Mouse (Mus musculus) midbrain, embryonic 16.5 days (tissue): ENCODE data around the gene Mogs. TPM values are rescaled to one million over a fixed set of nuclear protein-coding genes. Genes with fewer than 3 reads are reported as not detected.

Experiments
- ATAC-seq: fragments of 200-750 bp; cut with Nextera tagmentation; 2 replicates; pipeline ENCODE4 v1.8.0; 2017; ENCODE audit warnings: moderate TSS enrichment
- H3K27ac ChIP-seq: fragments of 300-500 bp; sonication (generic); 2 replicates; pipeline ENCODE4 v1.5.1; 2014; ENCODE audit warnings: mild to moderate bottlenecking, low read length, mixed read lengths
- H3K27me3 ChIP-seq: fragments of 300-500 bp; sonication (generic); 2 replicates; pipeline ENCODE4 v1.6.1; 2014; ENCODE audit warnings: low read depth, low read length, mixed read lengths; ENCODE audit not compliant: control insufficient read depth, insufficient read depth
- H3K36me3 ChIP-seq: fragments of 300-500 bp; sonication (generic); 2 replicates; pipeline ENCODE4 v1.6.1; 2014; ENCODE audit warnings: mild to moderate bottlenecking, low read length, moderate library complexity, mixed read lengths; ENCODE audit not compliant: control insufficient read depth, insufficient read depth
- H3K4me1 ChIP-seq: fragments of 300-500 bp; sonication (generic); 2 replicates; pipeline ENCODE4 v1.6.1; 2014; ENCODE audit warnings: mild to moderate bottlenecking, low read length, mixed read lengths; ENCODE audit not compliant: control insufficient read depth, insufficient read depth
- H3K4me2 ChIP-seq: fragments of 300-500 bp; sonication (generic); 2 replicates; pipeline ENCODE4 v1.6.1; 2014; ENCODE audit warnings: mild to moderate bottlenecking, low read length, mixed read lengths
- H3K4me3 ChIP-seq: fragments of 300-500 bp; sonication (generic); 2 replicates; pipeline ENCODE4 v1.5.1; 2014; ENCODE audit warnings: low read depth, mild to moderate bottlenecking, low read length, moderate library complexity, mixed read lengths
- H3K9ac ChIP-seq: fragments of 300-500 bp; sonication (generic); 2 replicates; pipeline ENCODE4 v1.6.1; 2014; ENCODE audit warnings: low read depth, low read length, mixed read lengths
- H3K9me3 ChIP-seq: fragments of 300-500 bp; sonication (generic); replicated peaks from 2 replicates; pipeline ENCODE4 v1.6.1; 2014; ENCODE audit warnings: mild to moderate bottlenecking, low read length, mixed read lengths; ENCODE audit not compliant: control insufficient read depth, poor library complexity, severe bottlenecking
- WGBS: fragments of 180-500 bp; shearing (Covaris S2); extraction: QIAGEN DNeasy Blood & Tissue Kit; methylation state at CpG from one replicate; pipeline ENCODE4 v1.1.7; 2014; 5-methylcytosine and 5-hydroxymethylcytosine counted together
- polyA plus RNA-seq: library from polyadenylated mRNA; unstranded; fragments of >200 nt; fragmentation: Nextera tagmentation; extraction: Ambion mirVana; gene quantifications from 2 replicates; pipeline ENCODE4 v1.2.1, GENCODE M21; 2015

The Mogs gene
- polyA plus RNA-seq, 1 experiment from 2014 or later = 21.6 TPM

- H3K9ac ChIP-seq = peak overlapping the region; percentile 66
- peak overlapping the region; percentile 81 for H3K27ac ChIP-seq
- ATAC-seq = peak; percentile 30; the same call in 1 of the 2 replicates
- no peaks in the 10 kb centered on the region for H3K9me3 ChIP-seq
- peak overlapping the region; percentile 37 for H3K4me3 ChIP-seq
- no peaks in the 10 kb centered on the region for H3K36me3 ChIP-seq
- WGBS = 2% methylated on average over 12 of the region's 12 CpGs
- H3K27me3 ChIP-seq = peaks cover 13% of the 10 kb centered on the region
- H3K4me1 ChIP-seq = peaks cover 27% of the 10 kb centered on the region
- H3K4me2 ChIP-seq = peak overlapping the region; percentile 54
Measured at GRCm38 (mm10) chr6:83137576-83137950, 22.3 kb downstream of the Mogs start.

- H3K4me2 ChIP-seq = peak overlapping the region; percentile 54
- WGBS = 3% methylated on average over 11 of the region's 11 CpGs
- H3K4me1 ChIP-seq = peaks cover 27% of the 10 kb centered on the region
- H3K27ac ChIP-seq = peak overlapping the region; percentile 81
- H3K4me3 ChIP-seq = peak overlapping the region; percentile 37
- H3K36me3 ChIP-seq = no peaks in the 10 kb centered on the region
- H3K9me3 ChIP-seq = no peaks in the 10 kb centered on the region
- H3K27me3 ChIP-seq = peaks cover 13% of the 10 kb centered on the region
- peak; percentile 16 for ATAC-seq
- 0 out of 2 replicates have a peak overlapping the region, but pooled peaks have one; percentile 44 for H3K9ac ChIP-seq
Measured at GRCm38 (mm10) chr6:83138056-83138455, 22.8 kb downstream of the Mogs start.

GRCm38 (mm10) chr6:83140044-83140443 lies 24.7 kb downstream of the Mogs start:
- Histone ChIP-seq H3K36me3 (no peaks in the 10 kb centered on the region), H3K4me1 (peaks cover 27% of the 10 kb centered on the region), H3K27me3 (peaks cover 10% of the 10 kb centered on the region), H3K4me2 (no peak overlapping the region), H3K9me3 (no peaks in the 10 kb centered on the region), H3K27ac (no peak overlapping the region), H3K4me3 (no peak overlapping the region), H3K9ac (no peak overlapping the region)
- WGBS = 92% methylated on average over 8 of the region's 8 CpGs
- ATAC-seq = no peak

- H3K27me3 ChIP-seq = peaks cover 4% of the 10 kb centered on the region
- H3K4me1 ChIP-seq = peaks cover 25% of the 10 kb centered on the region
- no peak overlapping the region for H3K27ac ChIP-seq
- H3K4me2 ChIP-seq = peak overlapping the region; percentile 63
- peak overlapping the region; percentile 33; the same call in 1 of the 2 replicates for H3K4me3 ChIP-seq
- no peaks in the 10 kb centered on the region for H3K9me3 ChIP-seq
- no peak for ATAC-seq
- no peaks in the 10 kb centered on the region for H3K36me3 ChIP-seq
- WGBS = 29% methylated on average over 4 of the region's 4 CpGs
- H3K9ac ChIP-seq = peak overlapping the region; percentile 64
Measured at GRCm38 (mm10) chr6:83141636-83142035, 26.3 kb downstream of the Mogs start.

GRCm38 (mm10) chr6:83142211-83142731 lies 27.0 kb downstream of the Mogs start:
- Histone ChIP-seq H3K36me3 (no peaks in the 10 kb centered on the region), H3K4me2 (peak overlapping the region; percentile 63), H3K9ac (peak overlapping the region; percentile 64), H3K9me3 (no peaks in the 10 kb centered on the region), H3K4me3 (peak overlapping the region; percentile 33), H3K27ac (no peak overlapping the region), H3K27me3 (no peaks in the 10 kb centered on the region; the same call in 1 of the 2 replicates), H3K4me1 (peaks cover 20% of the 10 kb centered on the region)
- 4% methylated on average over 33 of the region's 41 CpGs for WGBS
- ATAC-seq = peak; percentile 19; the same call in 1 of the 2 replicates

GRCm38 (mm10) chr6:83142886-83143285 lies 27.6 kb downstream of the Mogs start:
- ATAC-seq = peak; percentile 8; the same call in 1 of the 2 replicates
- 56% methylated on average over 11 of the region's 11 CpGs for WGBS
- no peak overlapping the region for H3K9ac ChIP-seq

GRCm38 (mm10) chr6:83145209-83145608 lies 29.9 kb downstream of the Mogs start:
- H3K9ac ChIP-seq = no peak overlapping the region
- 85% methylated on average over 2 of the region's 2 CpGs for WGBS
- H3K4me3 ChIP-seq = no peak overlapping the region
- H3K4me2 ChIP-seq = no peak overlapping the region
- no peak overlapping the region for H3K27ac ChIP-seq
- ATAC-seq = no peak
- no peaks in the 10 kb centered on the region for H3K36me3 ChIP-seq
- H3K27me3 ChIP-seq = no peaks in the 10 kb centered on the region; the same call in 1 of the 2 replicates
- H3K4me1 ChIP-seq = peaks cover 8% of the 10 kb centered on the region; the same call in 1 of the 2 replicates
- no peaks in the 10 kb centered on the region for H3K9me3 ChIP-seq

More at GRCm38 (mm10) chr6:83142886-83143285, 27.6 kb downstream of the Mogs start:
- H3K4me3 ChIP-seq = no peak overlapping the region
- peaks cover 16% of the 10 kb centered on the region for H3K4me1 ChIP-seq
- no peaks in the 10 kb centered on the region for H3K9me3 ChIP-seq
- H3K4me2 ChIP-seq = peak overlapping the region; percentile 63
- no peaks in the 10 kb centered on the region; the same call in 1 of the 2 replicates for H3K27me3 ChIP-seq
- H3K27ac ChIP-seq = no peak overlapping the region
- no peaks in the 10 kb centered on the region for H3K36me3 ChIP-seq

GRCm38 (mm10) chr6:83145805-83146204 lies 30.5 kb downstream of the Mogs start:
- WGBS = 80% methylated on average over 9 of the region's 9 CpGs
- ATAC-seq = no peak
- peaks cover 8% of the 10 kb centered on the region; the same call in 1 of the 2 replicates for H3K4me1 ChIP-seq

GRCm38 (mm10) chr6:83147280-83147679 lies 32.0 kb downstream of the Mogs start:
- ATAC-seq = no peak
- peaks cover 3% of the 10 kb centered on the region; the same call in 1 of the 2 replicates for H3K4me1 ChIP-seq
- no peaks in the 10 kb centered on the region for H3K27me3 ChIP-seq
- H3K9me3 ChIP-seq = no peaks in the 10 kb centered on the region
- no peaks in the 10 kb centered on the region for H3K36me3 ChIP-seq
- H3K4me2 ChIP-seq = no peak overlapping the region
- WGBS = 52% methylated on average over 7 of the region's 7 CpGs
- H3K27ac ChIP-seq = no peak overlapping the region
- H3K4me3 ChIP-seq = no peak overlapping the region
- H3K9ac ChIP-seq = no peak overlapping the region

More at GRCm38 (mm10) chr6:83145805-83146204, 30.5 kb downstream of the Mogs start:
- H3K4me3 ChIP-seq = no peak overlapping the region
- no peaks in the 10 kb centered on the region for H3K9me3 ChIP-seq
- H3K27ac ChIP-seq = no peak overlapping the region
- H3K36me3 ChIP-seq = no peaks in the 10 kb centered on the region
- no peak overlapping the region for H3K9ac ChIP-seq
- H3K27me3 ChIP-seq = no peaks in the 10 kb centered on the region; the same call in 1 of the 2 replicates
- no peak overlapping the region for H3K4me2 ChIP-seq
